ENCODE assay signal across 11 mouse cellular contexts in the genomic region with DNA sequence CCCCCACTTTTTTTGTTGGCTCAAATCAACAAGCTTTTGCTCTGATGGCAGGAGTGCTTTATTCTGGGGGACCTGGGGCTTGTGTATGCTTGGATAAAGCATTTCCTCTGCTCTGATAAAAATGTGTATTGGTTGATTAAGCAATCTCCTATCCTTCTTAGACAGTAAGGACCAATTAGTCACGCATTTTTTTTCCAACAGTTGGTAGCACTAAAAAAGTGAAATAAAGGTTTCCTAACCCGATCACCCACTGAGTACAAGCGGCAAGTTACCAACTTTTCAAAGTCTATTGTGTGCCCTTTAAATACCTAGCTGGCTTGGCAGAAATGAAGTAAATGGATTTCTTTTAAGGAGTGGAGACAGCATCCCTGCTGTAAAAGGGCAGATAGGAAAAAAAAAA. TPM values are rescaled to one million over a fixed set of nuclear protein-coding genes. Genes with fewer than 3 reads are reported as not detected.
A peak's percentile ranks its signal among the peaks of the same experiment; 100 is the strongest.
DNase-seq lines count a peak whose midpoint lies in the region; ATAC-seq lines count a peak whose summit lies in the region.
"Had no signal": no experiment of that assay in that cellular context is flagged by ENCODE, and none has a peak within 500 bp of the region (broad histone marks: within the 10 kb centered on the region; RNA-seq: fewer than 3 reads in every experiment).

No protein-coding gene starts in this region.

- H3K27me3 ChIP-seq in heart, embryonic 11.5 days (ENCODE audit: control insufficient read depth, insufficient read depth, low read length), result no peaks in the 10 kb centered on the region
- H3K27me3 ChIP-seq in midbrain, embryonic 10.5 days (ENCODE audit: low read depth, poor library complexity, severe bottlenecking), result peaks cover 3% of the 10 kb centered on the region; the same call in 1 of the 2 replicates
- H3K27me3 ChIP-seq in midbrain, embryonic 16.5 days (ENCODE audit: control insufficient read depth, insufficient read depth, low read depth, low read length), result peaks cover 16% of the 10 kb centered on the region
- 0 out of 2 replicates have a peak, but pooled peaks cover 6% of the 10 kb centered on the region for H3K27me3 ChIP-seq in hindbrain, embryonic 14.5 days (ENCODE audit: control insufficient read depth, insufficient read depth, low read length)
- H3K27me3 ChIP-seq in neural tube, embryonic 15.5 days (replicated peaks), result peaks cover 7% of the 10 kb centered on the region

- H3K27ac ChIP-seq in heart, embryonic 11.5 days (ENCODE audit: low read depth, low read length), result no peak overlapping the region
- H3K27ac ChIP-seq in midbrain, embryonic 10.5 days (replicated peaks), result peak overlapping the region; percentile 99
- no peak overlapping the region for H3K27ac ChIP-seq in midbrain, embryonic 16.5 days (ENCODE audit: low read length)
- H3K27ac ChIP-seq in hindbrain, embryonic 14.5 days, result no peak overlapping the region
- no peak overlapping the region for H3K27ac ChIP-seq in neural tube, embryonic 15.5 days (replicated peaks)
- H3K27ac ChIP-seq: stomach, embryonic 15.5 days had no signal

- no peak for ATAC-seq in heart, embryonic 11.5 days (replicated peaks; ENCODE audit: insufficient number of reproducible peaks, low FRiP score, low TSS enrichment)
- ATAC-seq in midbrain, embryonic 16.5 days, result no peak
- ATAC-seq in hindbrain, embryonic 14.5 days (ENCODE audit: low FRiP score), result no peak
- no peak for ATAC-seq in neural tube, embryonic 15.5 days (ENCODE audit: low FRiP score)

- intact Hi-C loops in heart, postnatal 25 days (cut with DNase I), result loop anchor here (2.0 to 5.0 kb wide), 2 partner anchors 41 to 70 kb away; no protein-coding TSS in a partner anchor

- no peaks in the 10 kb centered on the region for H3K9me3 ChIP-seq in heart, embryonic 11.5 days (replicated peaks; ENCODE audit: control insufficient read depth, low read length)
- H3K9me3 ChIP-seq in midbrain, embryonic 10.5 days (replicated peaks), result no peaks in the 10 kb centered on the region
- no peaks in the 10 kb centered on the region for H3K9me3 ChIP-seq in midbrain, embryonic 16.5 days (replicated peaks; ENCODE audit: control insufficient read depth, low read length, poor library complexity, severe bottlenecking)
- H3K9me3 ChIP-seq in hindbrain, embryonic 14.5 days (ENCODE audit: control insufficient read depth, low read length), result no peaks in the 10 kb centered on the region
- no peaks in the 10 kb centered on the region for H3K9me3 ChIP-seq in neural tube, embryonic 15.5 days (replicated peaks)
- H3K9me3 ChIP-seq: stomach, embryonic 15.5 days had no signal

- peak overlapping the region; percentile 83 for H3K4me2 ChIP-seq in heart, embryonic 11.5 days
- no peak overlapping the region for H3K4me2 ChIP-seq in midbrain, embryonic 16.5 days (ENCODE audit: low read length)
- H3K4me2 ChIP-seq in hindbrain, embryonic 14.5 days (replicated peaks), result peak overlapping the region; percentile 99
- H3K4me2 ChIP-seq in neural tube, embryonic 15.5 days, result 0 out of 2 replicates have a peak overlapping the region, but pooled peaks have one; percentile 100

- peak overlapping the region; percentile 93 for H3K4me3 ChIP-seq in heart, embryonic 11.5 days (ENCODE audit: low read depth, low read length)
- peak overlapping the region; percentile 78 for H3K4me3 ChIP-seq in midbrain, embryonic 10.5 days
- no peak overlapping the region for H3K4me3 ChIP-seq in midbrain, embryonic 16.5 days (ENCODE audit: low read depth, low read length)
- H3K4me3 ChIP-seq in hindbrain, embryonic 14.5 days (replicated peaks; ENCODE audit: low read length), result no peak overlapping the region
- H3K4me3 ChIP-seq in neural tube, embryonic 15.5 days (replicated peaks), result no peak overlapping the region

- no peaks in the 10 kb centered on the region for H3K36me3 ChIP-seq in heart, embryonic 11.5 days (ENCODE audit: control insufficient read depth, insufficient read depth, low read length)
- peaks cover 20% of the 10 kb centered on the region for H3K36me3 ChIP-seq in midbrain, embryonic 10.5 days
- H3K36me3 ChIP-seq in midbrain, embryonic 16.5 days (ENCODE audit: control insufficient read depth, insufficient read depth, low read length), result no peaks in the 10 kb centered on the region
- no peaks in the 10 kb centered on the region for H3K36me3 ChIP-seq in hindbrain, embryonic 14.5 days (replicated peaks; ENCODE audit: control insufficient read depth, insufficient read depth)
- H3K36me3 ChIP-seq in neural tube, embryonic 15.5 days, result no peaks in the 10 kb centered on the region
- H3K36me3 ChIP-seq: stomach, embryonic 15.5 days had no signal

- WGBS in heart, embryonic 11.5 days (ENCODE audit: insufficient replicate concordance), result 9% methylated on average over 3 of the region's 3 CpGs
- 4% methylated on average over 3 of the region's 3 CpGs for WGBS in midbrain, embryonic 10.5 days
- 9% methylated on average over 3 of the region's 3 CpGs for WGBS in midbrain, embryonic 16.5 days
- WGBS in hindbrain, embryonic 14.5 days, result 5% methylated on average over 3 of the region's 3 CpGs
- WGBS in neural tube, embryonic 15.5 days, result 9% methylated on average over 3 of the region's 3 CpGs

- H3K4me1 ChIP-seq in heart, embryonic 11.5 days (ENCODE audit: control insufficient read depth, insufficient read depth, low read length), result peaks cover 12% of the 10 kb centered on the region
- H3K4me1 ChIP-seq in midbrain, embryonic 10.5 days, result peaks cover 75% of the 10 kb centered on the region
- peaks cover 20% of the 10 kb centered on the region for H3K4me1 ChIP-seq in midbrain, embryonic 16.5 days (ENCODE audit: control insufficient read depth, insufficient read depth, low read length)
- peaks cover 21% of the 10 kb centered on the region for H3K4me1 ChIP-seq in hindbrain, embryonic 14.5 days (replicated peaks; ENCODE audit: control insufficient read depth, insufficient read depth, low read length)
- H3K4me1 ChIP-seq in neural tube, embryonic 15.5 days, result peaks cover 23% of the 10 kb centered on the region

- DNase-seq in heart, postnatal 25 days (ENCODE audit: low spot score), result no peak
- DNase-seq in midbrain, embryonic 10.5 days (ENCODE audit: low spot score), result no peak
- DNase-seq in hindbrain, embryonic 14.5 days (ENCODE audit: low spot score), result no peak
- no peak for DNase-seq in testis, postnatal 10 days (ENCODE audit: low spot score)
- DNase-seq in spleen, postnatal 10 days (ENCODE audit: low spot score in 2 of 2), result no peak
- DNase-seq: liver had no signal

- H3K9ac ChIP-seq in heart, embryonic 11.5 days (ENCODE audit: low read depth, low read length), result peak overlapping the region; percentile 94
- no peak overlapping the region for H3K9ac ChIP-seq in midbrain, embryonic 16.5 days (ENCODE audit: low read depth, low read length)
- no peak overlapping the region for H3K9ac ChIP-seq in hindbrain, embryonic 14.5 days
- no peak overlapping the region for H3K9ac ChIP-seq in neural tube, embryonic 15.5 days (replicated peaks)
- H3K9ac ChIP-seq: stomach, embryonic 15.5 days had no signal

RNA-seq across cellular contexts. Expression of a gene that starts 1.9 kb away (rescaled TPM):
- 3.2 and 4.3 TPM in 2 replicates for polyA plus RNA-seq in heart, embryonic 11.5 days (2014; fragmentation: Nextera tagmentation; extraction: Ambion mirVana)
- under 1 TPM; 0.08 to 0.45 TPM for total RNA-seq in heart, postnatal 25 days (2021)
- polyA plus RNA-seq in midbrain, embryonic 10.5 days (2016; fragmentation: Nextera tagmentation; extraction: Ambion mirVana), result 9.9 and 19.9 TPM in 2 replicates
- 0.41 and 0.56 TPM in 2 replicates for polyA plus RNA-seq in midbrain, embryonic 16.5 days (2015; fragmentation: Nextera tagmentation; extraction: Ambion mirVana)
- 0.82 and 0.98 TPM in 2 replicates for polyA plus RNA-seq in hindbrain, embryonic 14.5 days (2014; fragmentation: Nextera tagmentation; extraction: Ambion mirVana)
- polyA plus RNA-seq in neural tube, embryonic 15.5 days (2015; fragmentation: Nextera tagmentation; extraction: Ambion mirVana), result 0.52 and 0.61 TPM in 2 replicates
- total RNA-seq: megakaryocyte-erythroid progenitor cell, adult 5-6 weeks had no signal

Comparison
In these comparisons a context has a peak if more than half of its experiments do, and no peak if none do; other contexts are left out.
1. H3K4me3 ChIP-seq: peak in heart, embryonic 11.5 days (single experiment) and midbrain, embryonic 10.5 days (single experiment); none in midbrain, embryonic 16.5 days (single experiment), hindbrain, embryonic 14.5 days (single experiment) and neural tube, embryonic 15.5 days (single experiment).